Mouse (Mus musculus) lung, postnatal 25 days (tissue): ENCODE data around the gene 2310057N15Rik.
"Not testable (repeated sequence)": the region's sequence is repeated elsewhere in the genome, so short reads cannot be mapped to it uniquely, and the experiment has no call there.

Experiments used
- DNase-seq: peaks from one replicate; pipeline ENCODE4 v3.0.0; 2022; ENCODE audit warnings: low spot score

Gene 2310057N15Rik

GRCm38 (mm10) chr16:88774106-88774505 lies at the start of gene 2310057N15Rik:
Gene 2310057N15Rik, minus strand, starts transcription at chr16:88774206.
- DNase-seq, result no peak

- peak; percentile 1 for DNase-seq
These were observed 49.7 kb upstream of the 2310057N15Rik start for GRCm38 (mm10) chr16:88823736-88824135.

GRCm38 (mm10) chr16:88820066-88820465 lies 46.1 kb upstream of the 2310057N15Rik start, which contains the start of gene Krtap15:
Gene Krtap15, plus strand, starts transcription at chr16:88820215.
- DNase-seq, result no peak

- no peak for DNase-seq
These were observed 37.8 kb upstream of the 2310057N15Rik start, which contains the start of gene Gm20741 for GRCm38 (mm10) chr16:88811827-88812226. Gene Gm20741, minus strand, starts transcription at chr16:88812220.

GRCm38 (mm10) chr16:88786786-88787185 lies 12.8 kb upstream of the 2310057N15Rik start:
- no peak for DNase-seq

GRCm38 (mm10) chr16:88777596-88777995 lies 3.6 kb upstream of the 2310057N15Rik start, which contains the start of gene Gm5965:
Gene Gm5965, plus strand, starts transcription at chr16:88777896.
- no peak for DNase-seq

GRCm38 (mm10) chr16:88758547-88758946 lies 15.5 kb downstream of the 2310057N15Rik start, which contains the start of gene 2310034C09Rik:
Gene 2310034C09Rik, plus strand, starts transcription at chr16:88758847.
- DNase-seq, result not testable (repeated sequence)

- not testable (repeated sequence) for DNase-seq
These were observed 22.5 kb downstream of the 2310057N15Rik start, which contains the start of gene Krtap13 for GRCm38 (mm10) chr16:88751535-88751934. Gene Krtap13, minus strand, starts transcription at chr16:88751635.

GRCm38 (mm10) chr16:88747943-88748342 lies 26.1 kb downstream of the 2310057N15Rik start:
- DNase-seq, result no peak

GRCm38 (mm10) chr16:88744750-88745340 lies 29.2 kb downstream of the 2310057N15Rik start:
- peak; percentile 50 for DNase-seq

- DNase-seq, result no peak
These were observed 38.6 kb downstream of the 2310057N15Rik start for GRCm38 (mm10) chr16:88735391-88735790.

- no peak for DNase-seq
These were observed 45.2 kb downstream of the 2310057N15Rik start, which contains the start of gene Krtap13-1 for GRCm38 (mm10) chr16:88728812-88729275. Gene Krtap13-1, plus strand, starts transcription at chr16:88728862.
